Mouse (Mus musculus) spleen, adult 2 months (tissue): ENCODE results near the gene Smchd1.

Experiments used
- CTCF ChIP-seq: fragments of 200-500 bp; IDR thresholded peaks from 2 replicates; pipeline ENCODE4 v1.5.1; 2011; ENCODE audit warnings: mild to moderate bottlenecking, inconsistent platforms; ENCODE audit not compliant: insufficient read depth, insufficient read length, insufficient replicate concordance; ENCODE audit errors: extremely low read depth
- POLR2A ChIP-seq: fragments of 200-500 bp; IDR thresholded peaks from 2 replicates; pipeline ENCODE4 v1.6.1; 2011; ENCODE audit warnings: low read depth, low read length, inconsistent platforms

DNA sequence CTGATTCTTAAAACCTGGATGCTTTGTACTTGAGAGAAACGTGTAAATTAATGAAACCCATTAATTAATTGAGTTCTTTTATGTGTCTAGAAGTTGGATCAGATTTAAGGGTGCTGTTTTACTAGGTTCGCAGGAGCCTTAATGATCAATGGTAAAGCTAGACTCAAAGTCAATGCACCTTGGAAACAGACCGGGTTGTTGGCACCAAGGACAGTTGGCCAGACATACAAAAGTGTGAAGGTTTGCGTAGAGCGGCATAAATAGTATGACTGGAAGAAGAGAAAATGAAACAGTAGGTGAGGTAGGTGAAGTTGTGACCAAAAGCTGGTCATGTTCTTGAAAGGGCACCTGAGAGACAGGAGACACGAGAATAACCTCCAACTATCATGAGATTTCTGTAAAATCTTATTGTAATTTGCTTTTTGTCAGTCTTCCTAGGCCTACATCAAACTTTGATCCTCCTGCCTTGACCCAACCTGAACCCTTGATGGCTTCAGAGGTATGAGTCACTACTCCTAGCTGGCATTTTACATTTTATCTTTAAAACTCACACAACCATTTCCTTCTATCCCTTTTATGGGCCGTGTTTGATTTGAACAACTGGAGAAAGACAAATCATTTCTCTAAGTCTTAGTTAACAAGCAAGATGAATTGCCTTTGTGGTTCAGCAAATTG is 1.3 kb upstream of the Smchd1 start:
- TF ChIP-seq POLR2A (no peak), CTCF (no peak)
